Mouse (Mus musculus) heart, postnatal 0 days (tissue): ENCODE measurements around the gene Letm1. TPM values are rescaled to one million over a fixed set of nuclear protein-coding genes. Genes with fewer than 3 reads are reported as not detected.
A peak's percentile ranks its signal among the peaks of the same experiment; 100 is the strongest.

ENCODE experiments used
- ATAC-seq: fragments of 200-750 bp; cut with Nextera tagmentation; 2 replicates; pipeline ENCODE4 v1.8.0; 2017; ENCODE audit warnings: low read depth, moderate number of reproducible peaks, moderate library complexity; ENCODE audit not compliant: insufficient read depth
- DNase-seq: peaks from one replicate; pipeline ENCODE4 v3.0.0-alpha.2; 2016; ENCODE audit warnings: low spot score
- H3K27ac ChIP-seq: fragments of 300-500 bp; sonication (generic); 2 replicates; pipeline ENCODE4 v1.5.1; 2014; ENCODE audit warnings: low read depth, mild to moderate bottlenecking
- H3K27me3 ChIP-seq: fragments of 300-500 bp; sonication (generic); 2 replicates; pipeline ENCODE4 v1.6.1; 2014; ENCODE audit warnings: low read length, mixed read lengths; ENCODE audit not compliant: control insufficient read depth, insufficient read depth
- H3K36me3 ChIP-seq: fragments of 300-500 bp; sonication (generic); replicated peaks from 2 replicates; pipeline ENCODE4 v1.6.1; 2014; ENCODE audit warnings: low read length, mixed read lengths; ENCODE audit not compliant: control insufficient read depth, insufficient read depth
- H3K4me1 ChIP-seq: fragments of 300-500 bp; sonication (generic); 2 replicates; pipeline ENCODE4 v1.6.1; 2014; ENCODE audit warnings: antibody characterized with exemption; ENCODE audit not compliant: control insufficient read depth, insufficient read depth
- H3K4me2 ChIP-seq: fragments of 300-500 bp; sonication (generic); 2 replicates; pipeline ENCODE4 v1.6.1; 2014; ENCODE audit warnings: low read depth, mild to moderate bottlenecking, low read length, moderate library complexity
- H3K4me3 ChIP-seq: fragments of 300-500 bp; sonication (generic); 2 replicates; pipeline ENCODE4 v1.5.1; 2014; ENCODE audit warnings: low read depth, low read length
- H3K9ac ChIP-seq: fragments of 300-500 bp; sonication (generic); replicated peaks from 2 replicates; pipeline ENCODE4 v1.6.1; 2014; ENCODE audit warnings: low read depth, low read length, mixed read lengths
- H3K9me3 ChIP-seq: fragments of 300-500 bp; sonication (generic); replicated peaks from 2 replicates; pipeline ENCODE4 v1.6.1; 2016; ENCODE audit warnings: low read length; ENCODE audit not compliant: control insufficient read depth
- CTCF ChIP-seq: IDR thresholded peaks from 2 replicates; pipeline ENCODE4 v1.5.1; 2016; ENCODE audit warnings: antibody characterized with exemption, control low read depth, low read depth
- EP300 ChIP-seq: IDR thresholded peaks from 2 replicates; pipeline ENCODE4 v1.6.1; 2016; ENCODE audit warnings: antibody characterized with exemption, low read depth
- WGBS: fragments of 180-500 bp; shearing (Covaris S2); extraction: QIAGEN DNeasy Blood & Tissue Kit; methylation state at CpG from one replicate; pipeline ENCODE4 v1.1.7; 2014; 5-methylcytosine and 5-hydroxymethylcytosine counted together
- polyA plus RNA-seq: library from polyadenylated mRNA; unstranded; fragments of >200 nt; fragmentation: Nextera tagmentation; extraction: Ambion mirVana; gene quantifications from 2 replicates; pipeline ENCODE4 v1.2.1, GENCODE M21; 2015
- total RNA-seq: library from RNA; depleted of rRNA; stranded (reverse); fragments of >200 nt; gene quantifications from 2 replicates; pipeline ENCODE4 v1.2.3, GENCODE M21; 2014; ENCODE audit warnings: low replicate concordance; rRNA removed

Letm1 gene
- total and polyA plus RNA-seq, 2 experiments from 2014 or later: 36.9 to 68.1 TPM

- no peak for ATAC-seq
- 84% methylated on average over 9 of the region's 9 CpGs for WGBS
- H3K4me2 ChIP-seq: no peak overlapping the region
- H3K36me3 ChIP-seq: no peaks in the 10 kb centered on the region
- peaks cover 8% of the 10 kb centered on the region for H3K4me1 ChIP-seq
- TF ChIP-seq CTCF (no peak), EP300 (no peak)
- H3K9me3 ChIP-seq: no peaks in the 10 kb centered on the region
- DNase-seq: no peak
- no peak overlapping the region for H3K9ac ChIP-seq
- no peak overlapping the region for H3K27ac ChIP-seq
- peaks cover 34% of the 10 kb centered on the region; the same call in 1 of the 2 replicates for H3K27me3 ChIP-seq
- no peak overlapping the region for H3K4me3 ChIP-seq
Measured at GRCm38 (mm10) chr5:33694461-33694847, 88.2 kb downstream of the Letm1 start.

DNA sequence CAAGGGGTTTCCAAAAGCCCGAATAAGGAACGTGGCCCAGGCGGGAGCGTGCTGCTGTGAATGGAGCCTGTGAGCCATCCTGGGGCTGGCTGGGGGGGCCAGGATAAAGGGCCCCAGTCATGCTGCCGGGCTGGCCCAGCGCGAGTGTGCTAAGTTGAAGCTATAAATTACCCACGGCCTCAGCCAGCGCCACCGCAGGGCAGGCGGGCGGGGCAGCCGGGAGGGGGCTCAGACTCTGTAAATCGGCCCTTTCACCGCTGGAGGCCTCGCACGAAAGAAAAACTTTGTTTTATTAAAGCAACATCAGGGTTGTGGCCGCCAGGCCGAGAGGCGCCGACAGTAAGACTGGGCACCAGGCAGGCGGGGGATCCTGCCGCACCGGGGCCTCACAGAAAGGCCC is 90.2 kb downstream of the Letm1 start:
- DNase-seq: peak; percentile 55

DNA sequence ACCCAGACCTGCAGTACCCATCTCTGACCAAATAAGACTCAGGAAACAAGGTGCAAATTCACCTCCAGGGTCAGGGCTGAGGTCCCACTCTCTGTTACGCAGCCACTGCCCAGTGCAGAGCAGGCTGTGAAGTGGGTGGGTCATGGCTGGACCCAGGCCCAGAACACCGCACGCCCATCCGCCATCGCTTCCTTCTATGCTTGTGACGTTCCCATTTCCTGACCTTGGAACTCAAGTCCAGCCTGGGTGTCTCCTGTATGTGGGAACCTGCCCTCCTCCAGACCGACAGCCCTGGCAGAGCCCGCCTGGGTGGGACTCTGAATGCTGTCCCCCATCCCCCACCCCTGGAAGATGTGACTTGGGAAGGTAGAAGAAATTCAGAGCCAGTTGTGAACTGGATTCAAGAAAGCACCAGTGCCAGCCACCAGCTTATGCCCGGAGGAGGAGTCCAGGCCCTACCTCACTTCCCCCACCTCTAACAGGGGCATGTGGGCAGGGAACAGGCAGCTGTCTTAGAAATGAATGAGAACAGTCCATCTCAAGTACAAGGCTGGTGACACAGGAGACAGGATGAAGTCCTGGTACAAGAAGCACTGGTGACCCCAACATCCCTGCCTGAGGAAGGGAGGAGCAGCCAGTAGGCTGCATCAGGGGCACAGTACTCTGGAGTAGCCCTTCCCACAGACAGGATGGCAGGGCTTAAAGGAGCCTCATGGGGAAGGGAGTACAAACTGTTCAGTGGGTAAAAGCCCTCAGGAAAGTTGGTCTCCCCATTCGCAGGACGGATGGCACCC is 92.6 kb downstream of the Letm1 start:
- ATAC-seq (peak; percentile 68), DNase-seq (peak; percentile 37)
- H3K9me3 ChIP-seq: no peaks in the 10 kb centered on the region
- no peaks in the 10 kb centered on the region for H3K36me3 ChIP-seq
- H3K4me2 ChIP-seq: no peak overlapping the region
- H3K27ac ChIP-seq: peak overlapping the region; percentile 67
- H3K27me3 ChIP-seq: no peaks in the 10 kb centered on the region
- peaks cover 11% of the 10 kb centered on the region for H3K4me1 ChIP-seq
- 69% methylated on average over 11 of the region's 11 CpGs for WGBS
- H3K9ac ChIP-seq: no peak overlapping the region
- no peak for TF ChIP-seq CTCF
- TF ChIP-seq EP300: no peak
- H3K4me3 ChIP-seq: no peak overlapping the region

More for the DNA sequence above, 90.2 kb downstream of the Letm1 start:
- Histone ChIP-seq H3K4me1 (peaks cover 19% of the 10 kb centered on the region), H3K9ac (no peak overlapping the region), H3K4me3 (no peak overlapping the region), H3K4me2 (peak overlapping the region; percentile 29), H3K36me3 (no peaks in the 10 kb centered on the region), H3K9me3 (no peaks in the 10 kb centered on the region), H3K27me3 (peaks cover 16% of the 10 kb centered on the region; the same call in 1 of the 2 replicates), H3K27ac (no peak overlapping the region)
- WGBS: 18% methylated on average over 24 of the region's 24 CpGs
- peak; percentile 27 for ATAC-seq
- TF ChIP-seq CTCF: no peak
- TF ChIP-seq EP300: no peak

Other genes starting within 250 kb of the Letm1 start
- 42.0 and 149 TPM in 2 replicates for gene Fam53a, start 153.2 kb downstream of the Letm1 start, total RNA-seq
- 41.0 and 55.2 TPM in 2 replicates for gene Fam53a, start 153.2 kb downstream of the Letm1 start, polyA plus RNA-seq
- not detected in 2 replicates for gene Gm9903, start 152.9 kb downstream of the Letm1 start, total RNA-seq
- 1.6 and 2.4 TPM in 2 replicates for gene Gm9903, start 152.9 kb downstream of the Letm1 start, polyA plus RNA-seq
- 27.4 and 90.6 TPM in 2 replicates for gene Slbp, start 130.2 kb downstream of the Letm1 start, total RNA-seq
- gene Slbp, start 130.2 kb downstream of the Letm1 start, polyA plus RNA-seq: 65.4 and 65.8 TPM in 2 replicates
- 42.1 and 51.1 TPM in 2 replicates for gene Tacc3, start 124.7 kb downstream of the Letm1 start, total RNA-seq
- 35.2 and 39.4 TPM in 2 replicates for gene Tacc3, start 124.7 kb downstream of the Letm1 start, polyA plus RNA-seq
- 21.7 and 57.9 TPM in 2 replicates for gene Tmem129, start 124.4 kb downstream of the Letm1 start, total RNA-seq
- gene Tmem129, start 124.4 kb downstream of the Letm1 start, polyA plus RNA-seq: 23.8 and 27.0 TPM in 2 replicates
- gene Fgfr3, start 61.1 kb downstream of the Letm1 start, total RNA-seq: 12.5 and 19.8 TPM in 2 replicates
- 1.4 and 2.0 TPM in 2 replicates for gene Fgfr3, start 61.1 kb downstream of the Letm1 start, polyA plus RNA-seq
- 11.2 and 27.6 TPM in 2 replicates for gene Nsd2, start 37.9 kb upstream of the Letm1 start, total RNA-seq
- gene Nsd2, start 37.9 kb upstream of the Letm1 start, polyA plus RNA-seq: 11.8 and 13.6 TPM in 2 replicates
- gene Nelfa, start 153.6 kb upstream of the Letm1 start, total RNA-seq: 16.1 and 20.6 TPM in 2 replicates
- gene Nelfa, start 153.6 kb upstream of the Letm1 start, polyA plus RNA-seq: 18.1 and 18.9 TPM in 2 replicates
- gene Gm1673, start 200.6 kb upstream of the Letm1 start, total RNA-seq: 5.6 and 40.2 TPM in 2 replicates
- gene Gm1673, start 200.6 kb upstream of the Letm1 start, polyA plus RNA-seq: 37.3 and 40.8 TPM in 2 replicates
- 1.9 and 4.3 TPM in 2 replicates for gene Nat8l, start 213.2 kb upstream of the Letm1 start, total RNA-seq
- 0.29 and 0.33 TPM in 2 replicates for gene Nat8l, start 213.2 kb upstream of the Letm1 start, polyA plus RNA-seq